Mouse (Mus musculus) small intestine, adult 2 months (tissue): ENCODE measurements at regions not wholly inside any gene's neighbourhood (a gene's known extent, or its start where the extent isn't known, plus 50 kb on each side); places are given as distances from the start of the nearest gene placed in this dataset.

ENCODE experiments used
- H3K27ac ChIP-seq: fragments of 200-500 bp; 2 replicates; pipeline ENCODE4 v1.5.1; 2012; ENCODE audit warnings: low read depth, low read length, control low read depth, inconsistent platforms; ENCODE audit not compliant: insufficient read depth
- H3K27me3 ChIP-seq: fragments of 200-500 bp; 2 replicates; pipeline ENCODE4 v1.6.1; 2012; ENCODE audit warnings: mild to moderate bottlenecking, moderate library complexity, low read length, inconsistent platforms; ENCODE audit not compliant: control insufficient read depth, insufficient read depth
- H3K36me3 ChIP-seq: fragments of 200-500 bp; 2 replicates; pipeline ENCODE4 v1.6.1; 2012; ENCODE audit warnings: mild to moderate bottlenecking, low read length, control low read depth, inconsistent platforms; ENCODE audit not compliant: control insufficient read depth, insufficient read depth
- H3K4me1 ChIP-seq: fragments of 200-500 bp; 2 replicates; pipeline ENCODE4 v1.6.1; 2012; ENCODE audit warnings: low read length, inconsistent platforms, mixed read lengths; ENCODE audit not compliant: control insufficient read depth, insufficient read depth, insufficient read length
- H3K4me3 ChIP-seq: fragments of 200-500 bp; 2 replicates; pipeline ENCODE4 v1.5.1; 2012; ENCODE audit warnings: low read depth, mild to moderate bottlenecking, control low read depth, inconsistent platforms, low read length, moderate library complexity
- CTCF ChIP-seq: fragments of 200-500 bp; IDR thresholded peaks from 2 replicates; pipeline ENCODE4 v1.5.1; 2012; ENCODE audit warnings: low read depth, mild to moderate bottlenecking, control low read depth, inconsistent platforms, low read length, moderate library complexity, mixed read lengths; ENCODE audit not compliant: insufficient replicate concordance, insufficient read length; ENCODE audit errors: extremely low read depth
- POLR2A ChIP-seq: fragments of 200-500 bp; IDR thresholded peaks from 2 replicates; pipeline ENCODE4 v1.6.1; 2012; ENCODE audit warnings: low read depth, mild to moderate bottlenecking, control low read depth, inconsistent platforms, low read length, moderate library complexity
- WGBS: fragments of 180-500 bp; shearing (Covaris S2); methylation state at CpG from one replicate; pipeline ENCODE4 v1.1.7; 2018; 5-methylcytosine and 5-hydroxymethylcytosine counted together

- 70% methylated on average over 5 of the region's 5 CpGs for WGBS
- Histone ChIP-seq H3K27ac (no peak overlapping the region), H3K4me1 (no peaks in the 10 kb centered on the region), H3K36me3 (no peaks in the 10 kb centered on the region), H3K27me3 (no peaks in the 10 kb centered on the region), H3K4me3 (no peak overlapping the region)
- TF ChIP-seq POLR2A (no peak), CTCF (no peak)
Measured at GRCm38 (mm10) chrX:99364072-99364471, 107.0 kb downstream of the Pja1 start.

- Histone ChIP-seq H3K36me3 (no peaks in the 10 kb centered on the region), H3K4me1 (no peaks in the 10 kb centered on the region), H3K27me3 (no peaks in the 10 kb centered on the region; the same call in 1 of the 2 replicates), H3K27ac (no peak overlapping the region), H3K4me3 (no peak overlapping the region)
- WGBS: 67% methylated on average over 11 of the region's 11 CpGs
- TF ChIP-seq POLR2A (no peak), CTCF (no peak)
Measured at GRCm38 (mm10) chrX:99360095-99360890, 110.8 kb downstream of the Pja1 start.

- Histone ChIP-seq H3K27me3 (no peaks in the 10 kb centered on the region; the same call in 1 of the 2 replicates), H3K4me3 (no peak overlapping the region), H3K27ac (no peak overlapping the region), H3K4me1 (no peaks in the 10 kb centered on the region), H3K36me3 (no peaks in the 10 kb centered on the region)
- 38% methylated on average over 1 of the region's 1 CpGs for WGBS
- TF ChIP-seq POLR2A: no peak
- no peak for TF ChIP-seq CTCF
Measured at GRCm38 (mm10) chrX:99358784-99359183, 112.3 kb downstream of the Pja1 start.

- H3K27me3 ChIP-seq: no peaks in the 10 kb centered on the region; the same call in 1 of the 2 replicates
- H3K4me3 ChIP-seq: no peak overlapping the region
- TF ChIP-seq CTCF (no peak), POLR2A (no peak)
- 57% methylated on average over 13 of the region's 13 CpGs for whole genome bisulfite sequencing
- no peak overlapping the region for H3K27ac ChIP-seq
- no peaks in the 10 kb centered on the region for H3K4me1 ChIP-seq
- H3K36me3 ChIP-seq: no peaks in the 10 kb centered on the region
Measured at GRCm38 (mm10) chrX:99358051-99358617, 112.9 kb downstream of the Pja1 start.

GRCm38 (mm10) chrX:99355128-99355527 is 115.9 kb downstream of the Pja1 start:
- Histone ChIP-seq H3K36me3 (no peaks in the 10 kb centered on the region), H3K27me3 (no peaks in the 10 kb centered on the region; the same call in 1 of the 2 replicates), H3K4me3 (no peak overlapping the region), H3K27ac (no peak overlapping the region), H3K4me1 (no peaks in the 10 kb centered on the region)
- 61% methylated on average over 5 of the region's 5 CpGs for WGBS
- TF ChIP-seq POLR2A (no peak), CTCF (no peak)

- TF ChIP-seq CTCF (no peak), POLR2A (no peak)
Measured at GRCm38 (mm10) chrX:99350233-99350632, 120.8 kb downstream of the Pja1 start.

GRCm38 (mm10) chrX:99340223-99340622 is 130.8 kb downstream of the Pja1 start:
- Histone ChIP-seq H3K27me3 (no peaks in the 10 kb centered on the region), H3K4me3 (no peak overlapping the region), H3K36me3 (no peaks in the 10 kb centered on the region), H3K27ac (no peak overlapping the region), H3K4me1 (peaks cover 11% of the 10 kb centered on the region)
- TF ChIP-seq POLR2A (no peak), CTCF (no peak)
- WGBS: 87% methylated on average over 6 of the region's 6 CpGs

More at GRCm38 (mm10) chrX:99350233-99350632, 120.8 kb downstream of the Pja1 start:
- no peaks in the 10 kb centered on the region for H3K4me1 ChIP-seq
- H3K27ac ChIP-seq: no peak overlapping the region
- WGBS: 76% methylated on average over 3 of the region's 3 CpGs
- no peaks in the 10 kb centered on the region for H3K27me3 ChIP-seq
- no peak overlapping the region for H3K4me3 ChIP-seq
- H3K36me3 ChIP-seq: no peaks in the 10 kb centered on the region
